Mouse (Mus musculus): ENCODE measurements around the gene Arntl2. TPM values are rescaled to one million over a fixed set of nuclear protein-coding genes. Genes with fewer than 3 reads are reported as not detected.
A peak's percentile ranks its signal among the peaks of the same experiment; 100 is the strongest.

Arntl2 gene
- total and polyA plus RNA-seq, 3 experiments, result 16.8 to 20.6 TPM; not detected in 1

DNA sequence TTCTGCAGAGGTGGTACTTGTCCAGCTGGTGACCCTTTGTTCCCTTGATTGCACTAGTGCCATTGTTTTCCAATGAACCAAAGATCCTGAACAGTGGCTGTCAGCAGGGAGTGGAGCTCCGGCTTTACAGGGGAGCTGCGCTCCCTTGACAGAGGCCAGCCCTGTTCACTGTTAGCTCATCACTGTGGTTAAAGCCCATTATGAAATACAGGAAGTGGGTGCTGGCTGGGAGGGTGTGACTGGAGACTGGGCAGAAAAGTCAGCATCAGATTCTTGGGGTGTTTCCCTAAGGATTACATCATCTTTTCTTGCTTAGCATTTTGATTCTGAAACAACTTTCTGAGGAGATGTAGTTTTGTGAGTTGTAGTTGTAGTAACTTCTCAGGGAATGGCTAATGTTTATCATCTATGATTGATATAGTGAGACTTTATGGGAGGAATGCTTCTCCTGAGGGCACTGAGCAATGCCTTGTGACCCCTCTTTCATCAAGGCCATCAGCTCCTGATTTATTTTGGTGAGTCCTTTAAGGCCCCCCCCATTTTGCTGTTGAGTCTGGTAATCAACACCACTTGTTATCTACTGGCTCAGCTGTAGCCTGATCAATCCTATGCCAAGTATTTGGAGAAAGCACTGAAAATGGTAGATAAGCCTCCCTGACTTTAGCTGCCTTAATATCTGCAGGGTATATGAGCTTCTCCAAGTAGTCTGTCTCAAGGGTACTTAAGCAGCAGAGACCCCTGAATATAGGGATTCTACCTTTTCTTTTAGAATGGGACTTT is 19.1 kb upstream of the Arntl2 start:
- no peaks in the 10 kb centered on the region for H3K79me2 ChIP-seq (ENCODE audit: control insufficient read depth, insufficient read depth, low read length, poor library complexity)
- H3K4me3 ChIP-seq (ENCODE audit: control insufficient read depth in 1 of 2, insufficient read depth in 1 of 2, low read depth in 2 of 2, low read length in 2 of 2), result 0 out of 4 replicates have a peak overlapping the region, but pooled peaks of 1 of the 2 experiments have one; percentile 22
- DNase-seq (ENCODE audit: low read depth, low spot score), result peak; percentile 93
- H3K27ac ChIP-seq (ENCODE audit: control insufficient read depth, low read depth, low read length), result peak overlapping the region; percentile 95
- H3K4me1 ChIP-seq (ENCODE audit: control insufficient read depth in 1 of 2, insufficient read depth in 2 of 2, low read length in 2 of 2), result peaks cover 17 to 24% of the 10 kb centered on the region in 2 experiments
- H3K27me3 ChIP-seq (ENCODE audit: control insufficient read depth in 1 of 2, insufficient read depth in 2 of 2, low read length in 2 of 2), result no peaks in the 10 kb centered on the region
- H3K9ac ChIP-seq (ENCODE audit: control insufficient read depth, low read depth, low read length, poor library complexity, severe bottlenecking), result peak overlapping the region; percentile 61
- H3K36me3 ChIP-seq (ENCODE audit: control insufficient read depth in 1 of 2, insufficient read depth in 2 of 2, low read length in 2 of 2), result peaks cover 5 to 23% of the 10 kb centered on the region in 2 experiments
- H3K9me3 ChIP-seq (replicated peaks; ENCODE audit: insufficient read depth, low read length), result no peaks in the 10 kb centered on the region
- TF ChIP-seq POLR2AphosphoS5 (IDR thresholded peaks at IDR 0.05; ENCODE audit: borderline replicate concordance, low read depth, low read length) (no peak), GATA1 (IDR thresholded peaks at IDR 0.05; ENCODE audit: low read depth, low read length) (peak; percentile 92), ZNF384 (IDR thresholded peaks at IDR 0.05; ENCODE audit: low read depth, low read length) (no peak), NELFE (IDR thresholded peaks at IDR 0.05; ENCODE audit: low read depth, low read length) (no peak), MYB (IDR thresholded peaks at IDR 0.05; ENCODE audit: low read depth, low read length) (peak; percentile 80), MXI1 (IDR thresholded peaks at IDR 0.05; ENCODE audit: low read depth, low read length) (peak; percentile 61), SIN3A (IDR thresholded peaks at IDR 0.05; ENCODE audit: low read length) (peak; percentile 81), ETS1 (IDR thresholded peaks at IDR 0.05; ENCODE audit: low read depth, low read length) (peak; percentile 95), SMC3 (IDR thresholded peaks at IDR 0.05; ENCODE audit: low read depth, low read length) (0 out of 2 replicates have a peak, but pooled peaks have one; percentile 7), USF1 (IDR thresholded peaks at IDR 0.05; ENCODE audit: low read depth, low read length) (no peak), MAFK (IDR thresholded peaks at IDR 0.05; ENCODE audit: borderline replicate concordance, low read depth, low read length) (peak; percentile 39; the same call in 1 of the 2 replicates), NRF1 (IDR thresholded peaks at IDR 0.05; ENCODE audit: insufficient read depth, low read depth, low read length, poor library complexity, severe bottlenecking) (0 out of 2 replicates have a peak, but pooled peaks have one; percentile 19), GABPA (IDR thresholded peaks at IDR 0.05; ENCODE audit: low read depth, low read length) (no peak), CHD1 (IDR thresholded peaks at IDR 0.05; ENCODE audit: low read depth, low read length) (0 out of 2 replicates have a peak, but pooled peaks have one; percentile 33), ZC3H11A (IDR thresholded peaks at IDR 0.05; ENCODE audit: low read depth, low read length) (no peak), TBP (IDR thresholded peaks at IDR 0.05; ENCODE audit: low read depth, low read length) (peak; percentile 70), EP300 (IDR thresholded peaks at IDR 0.05; ENCODE audit: low read depth in 1 of 2, low read length in 2 of 2) (peak; percentile 78 to 88), E2F4 (IDR thresholded peaks at IDR 0.05; ENCODE audit: borderline replicate concordance, low read depth, low read length) (no peak), MYC (IDR thresholded peaks at IDR 0.05; ENCODE audit: low read depth, low read length) (no peak), MEF2A (IDR thresholded peaks at IDR 0.05; ENCODE audit: extremely low read depth, insufficient replicate concordance, low read depth, low read length, poor library complexity, severe bottlenecking) (no peak), ELF1 (IDR thresholded peaks at IDR 0.05; ENCODE audit: low read depth, low read length) (peak; percentile 61), ZKSCAN1 (IDR thresholded peaks at IDR 0.05; ENCODE audit: low read depth, low read length) (no peak), MAZ (IDR thresholded peaks at IDR 0.05; ENCODE audit: low read depth, low read length) (peak; percentile 60; the same call in 1 of the 2 replicates), TCF12 (IDR thresholded peaks at IDR 0.05; ENCODE audit: low read depth, low read length) (peak; percentile 94), TAL1 (IDR thresholded peaks at IDR 0.05; ENCODE audit: low read length) (peak; percentile 83), POLR2AphosphoS2 (IDR thresholded peaks at IDR 0.05; ENCODE audit: low read length) (peak; percentile 48; the same call in 1 of the 2 replicates), BHLHE40 (IDR thresholded peaks at IDR 0.05; ENCODE audit: borderline replicate concordance, low read depth, low read length) (peak; percentile 45; the same call in 1 of the 2 replicates), MAX (IDR thresholded peaks at IDR 0.05; ENCODE audit: low read length) (no peak), KAT2A (conservative IDR thresholded peaks at IDR 0.05; ENCODE audit: low read depth, low read length) (no peak), CTCF (IDR thresholded peaks at IDR 0.05 in 2 of 3, conservative IDR thresholded peaks at IDR 0.05 in 1 of 3; ENCODE audit: control insufficient read depth in 1 of 3, insufficient read depth in 1 of 3, low read depth in 2 of 3, low read length in 3 of 3, poor library complexity in 1 of 3, severe bottlenecking in 1 of 3) (no peak), HCFC1 (IDR thresholded peaks at IDR 0.05; ENCODE audit: low read depth, low read length) (no peak), UBTF (IDR thresholded peaks at IDR 0.05; ENCODE audit: borderline replicate concordance, insufficient read depth, low read depth, low read length) (no peak), ZMIZ1 (IDR thresholded peaks at IDR 0.05; ENCODE audit: low read depth, low read length) (no peak), USF2 (IDR thresholded peaks at IDR 0.05; ENCODE audit: borderline replicate concordance in 1 of 2, insufficient read depth in 1 of 2, low read depth in 1 of 2, low read length in 2 of 2) (no peak), RCOR1 (IDR thresholded peaks at IDR 0.05; ENCODE audit: low read depth, low read length) (peak; percentile 71)
